Mouse (Mus musculus) thymus, postnatal 0 days (tissue): ENCODE data around the gene Slc6a8. TPM values are rescaled to one million over a fixed set of nuclear protein-coding genes. Genes with fewer than 3 reads are reported as not detected.
A peak's percentile ranks its signal among the peaks of the same experiment; 100 is the strongest.

Experiments used
- DNase-seq: peaks from one replicate; pipeline ENCODE4 v3.0.0-alpha.2; 2015; ENCODE audit warnings: low spot score
- polyA plus RNA-seq: library from polyadenylated mRNA; unstranded; fragments of >200 nt; fragmentation: Nextera tagmentation; extraction: Ambion mirVana; gene quantifications from 2 replicates; pipeline ENCODE4 v1.2.1, GENCODE M21; 2015

Slc6a8 gene
- polyA plus RNA-seq, 1 experiment from 2014 or later: 5.1 TPM

DNA sequence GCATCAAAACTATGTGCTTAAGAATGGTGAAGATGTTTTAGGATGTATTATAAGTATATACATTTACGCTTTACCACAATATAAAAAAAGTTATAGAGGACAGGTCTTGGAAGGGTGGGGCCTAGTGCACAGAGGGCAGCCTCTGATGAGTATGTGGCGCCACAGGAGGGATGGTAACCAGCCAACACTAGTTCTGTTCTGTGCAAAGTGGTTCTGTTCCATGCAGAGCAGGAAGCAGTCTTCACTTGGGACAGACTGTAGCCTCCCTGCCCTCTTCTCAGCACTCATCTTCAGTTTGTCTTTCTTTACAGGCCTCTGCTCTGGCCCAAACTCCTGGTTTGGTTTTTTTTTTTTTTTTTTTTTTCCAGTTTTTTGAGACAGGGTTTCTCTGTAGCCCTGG, 11.2 kb downstream of the Slc6a8 start:
- DNase-seq: no peak

DNA sequence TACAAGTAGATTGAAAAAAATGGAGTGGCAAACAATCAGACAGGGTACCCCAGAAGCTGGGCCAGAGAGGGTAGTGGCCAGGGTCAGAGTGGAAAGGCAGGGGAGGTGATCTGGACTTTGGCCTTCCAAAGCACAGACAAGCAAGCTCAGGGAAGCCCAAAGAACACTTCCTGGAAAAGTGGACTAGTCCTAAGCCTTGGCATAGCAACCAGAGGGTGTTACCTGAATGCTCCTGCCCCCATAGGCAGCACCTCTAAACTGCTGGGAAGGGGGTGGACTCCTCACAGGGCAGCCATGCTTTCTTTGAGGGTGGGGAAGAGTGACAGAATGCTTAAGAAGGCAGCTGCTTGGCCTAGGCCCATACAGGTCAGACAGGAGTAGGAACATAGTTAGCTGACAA, 12.0 kb downstream of the Slc6a8 start:
- no peak for DNase-seq

DNA sequence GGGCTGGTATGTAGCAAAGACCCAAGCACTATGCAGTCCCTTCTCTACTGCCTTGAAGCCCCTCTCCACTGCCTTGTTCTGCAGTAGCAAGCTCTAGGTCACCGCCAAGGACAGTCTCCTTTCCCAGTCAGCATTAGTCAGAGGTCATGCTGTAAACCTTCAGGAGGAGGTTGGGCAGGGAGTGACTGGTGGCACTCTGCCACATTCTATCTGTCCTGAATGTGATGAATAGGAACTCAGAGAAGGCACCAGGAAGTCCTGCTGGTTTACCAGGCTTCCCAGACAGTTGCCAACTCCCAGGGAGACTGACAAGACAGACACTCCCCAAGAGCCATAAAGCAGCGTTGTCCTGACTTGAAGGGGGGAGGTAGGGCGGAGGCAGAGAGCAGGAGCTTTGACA, 12.7 kb downstream of the Slc6a8 start:
- no peak for DNase-seq

DNA sequence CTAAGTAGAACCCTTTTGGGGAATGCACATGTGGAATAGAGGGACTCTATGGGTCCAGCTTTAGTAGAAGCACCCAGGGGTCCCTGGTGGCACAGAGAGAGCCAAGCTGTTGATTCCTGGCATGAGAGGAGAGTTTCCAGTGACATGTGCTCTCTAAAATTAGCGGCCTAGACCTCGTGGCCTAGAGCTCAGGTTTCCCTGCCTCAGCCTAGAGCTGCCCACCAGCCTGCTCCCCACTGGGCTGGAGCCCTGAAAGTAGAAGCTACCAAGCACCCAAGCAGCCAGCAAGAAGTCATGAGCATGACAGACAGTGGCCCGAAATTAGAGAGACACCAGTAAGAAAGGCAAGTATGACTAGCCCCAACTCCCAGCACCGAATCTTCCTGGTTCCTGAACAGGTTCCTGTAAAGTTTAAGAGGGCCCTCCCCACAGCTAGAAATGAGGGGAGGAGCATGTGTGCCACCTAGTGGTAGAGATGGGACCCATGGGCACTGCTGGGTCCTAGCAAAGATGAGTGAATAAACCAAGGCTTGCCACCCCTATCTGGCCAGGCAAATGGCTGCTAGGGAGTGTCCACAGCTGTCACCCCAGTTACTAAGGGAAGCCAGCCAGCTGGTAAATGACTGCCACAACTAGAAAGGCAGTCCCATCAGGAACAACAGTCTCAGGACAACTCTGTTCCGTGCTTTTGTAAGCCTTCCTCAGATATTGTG, 18.1 kb downstream of the Slc6a8 start:
- DNase-seq: peak; percentile 47

DNA sequence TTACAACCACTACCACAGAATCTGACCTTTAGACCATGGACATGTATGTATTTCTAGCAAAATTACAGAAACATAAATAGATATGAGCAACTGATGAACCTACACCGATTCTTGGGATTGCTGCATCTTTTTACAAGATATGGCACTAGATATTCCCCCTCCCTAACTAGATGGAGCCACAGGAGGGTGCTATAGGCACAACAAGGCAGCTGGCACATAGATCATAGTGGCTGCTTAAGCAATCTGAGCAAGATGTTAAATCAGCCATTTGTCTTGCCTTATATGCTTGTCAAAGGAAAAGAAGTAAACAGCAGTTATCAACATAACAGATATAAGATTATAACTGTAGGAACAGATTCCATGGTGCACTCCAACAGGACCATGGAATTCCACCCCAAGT, 27.5 kb downstream of the Slc6a8 start:
- no peak for DNase-seq

DNA sequence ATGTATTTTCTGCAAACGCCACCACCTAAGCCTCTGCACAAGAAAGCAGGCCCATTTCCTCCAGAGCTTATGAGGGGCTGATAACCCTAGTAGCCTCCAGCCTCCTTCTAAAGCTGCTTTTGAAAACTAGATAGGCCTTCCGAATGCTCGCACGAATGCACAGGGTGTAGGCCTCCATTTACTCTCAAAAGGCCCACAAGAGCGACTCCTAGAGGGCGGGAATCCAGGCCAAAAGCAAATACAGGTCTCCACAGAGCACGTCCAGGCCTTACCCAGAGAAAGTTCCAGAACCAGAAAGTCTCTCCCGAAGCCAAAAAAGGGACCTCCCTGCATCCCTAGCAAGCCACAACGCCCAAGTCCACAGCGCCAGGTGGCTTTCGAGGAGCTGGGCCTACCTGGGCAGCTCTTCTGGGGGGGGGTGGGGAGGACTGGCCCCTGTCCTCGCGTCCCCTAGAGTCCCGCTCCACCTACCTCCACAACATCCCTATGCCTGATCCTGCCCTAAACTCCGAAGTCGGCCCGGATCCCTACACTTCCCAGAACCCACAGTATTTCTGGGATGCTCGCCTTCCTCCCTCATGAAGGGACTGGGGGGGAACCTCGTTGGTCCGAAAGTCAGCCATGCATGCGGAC, 42.6 kb downstream of the Slc6a8 start:
- peak; percentile 59 for DNase-seq

DNA sequence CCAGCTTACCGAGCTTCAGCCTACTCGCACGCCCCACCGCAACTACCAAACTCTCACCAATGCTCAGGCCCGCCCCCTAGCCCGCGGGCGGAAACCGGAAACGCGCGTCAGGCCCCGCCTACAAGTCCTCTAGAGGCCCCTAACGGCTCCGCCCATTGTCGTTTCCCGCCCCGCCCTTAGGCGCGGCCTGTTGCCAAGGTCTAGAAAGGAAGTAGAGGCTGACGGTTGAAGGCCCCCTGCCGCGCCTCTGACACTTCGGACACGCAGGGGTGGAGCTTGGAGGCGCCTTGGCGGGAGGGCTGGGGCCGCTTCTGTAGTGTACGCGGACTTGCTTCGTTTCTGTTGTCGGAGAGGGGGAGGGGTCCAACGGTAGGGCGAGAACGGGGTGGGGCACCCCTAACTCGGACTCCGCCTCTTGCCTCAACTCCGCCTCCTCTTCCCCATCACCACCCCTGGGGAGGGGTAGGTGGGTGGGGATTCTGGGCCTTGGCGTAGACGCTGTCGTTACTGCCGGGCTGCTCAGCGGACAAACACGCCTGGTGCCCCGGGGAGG, 43.2 kb downstream of the Slc6a8 start, which contains the start of the genes Bcap31 and Abcd1:
Gene Bcap31 (minus strand): TSS at position 67 of the 553 bp plus-strand sequence.
Gene Abcd1 (plus strand): TSS at position 489 of the 553 bp plus-strand sequence.
- DNase-seq: peak; percentile 97

DNA sequence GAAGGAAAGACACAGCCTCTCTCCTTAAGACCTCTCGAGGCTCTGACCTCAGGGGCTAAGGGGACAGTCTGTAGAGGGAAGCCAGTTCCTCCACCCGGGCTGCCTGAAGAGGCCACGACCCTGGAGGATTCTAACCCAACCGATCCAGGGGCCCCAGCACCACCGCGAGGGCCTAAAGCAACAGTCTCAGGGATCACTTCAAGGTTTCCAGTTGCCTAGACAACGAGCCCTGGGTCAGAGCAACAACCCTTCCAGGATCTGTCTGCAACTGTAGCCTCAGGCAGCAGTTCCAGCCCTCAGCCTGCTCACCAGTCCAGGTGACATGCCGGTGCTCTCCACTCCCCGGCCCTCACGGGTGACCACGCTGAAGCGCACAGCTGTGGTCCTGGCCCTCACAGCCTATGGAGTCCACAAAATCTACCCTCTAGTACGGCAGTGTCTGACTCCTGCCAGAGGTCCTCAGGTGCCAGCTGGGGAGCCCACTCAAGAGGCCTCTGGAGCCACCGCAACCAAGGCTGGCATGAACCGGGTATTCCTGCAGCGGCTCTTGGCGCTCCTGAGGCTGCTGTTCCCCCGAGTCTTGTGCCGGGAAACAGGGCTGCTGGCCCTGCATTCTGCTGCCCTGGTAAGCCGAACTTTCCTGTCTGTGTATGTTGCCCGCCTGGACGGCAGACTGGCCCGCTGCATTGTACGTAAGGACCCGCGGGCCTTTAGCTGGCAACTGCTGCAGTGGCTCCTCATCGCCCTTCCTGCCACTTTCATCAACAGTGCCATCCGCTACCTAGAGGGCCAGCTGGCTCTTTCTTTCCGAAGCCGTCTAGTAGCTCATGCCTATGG, 44.0 kb downstream of the Slc6a8 start:
- peak; percentile 21 for DNase-seq

DNA sequence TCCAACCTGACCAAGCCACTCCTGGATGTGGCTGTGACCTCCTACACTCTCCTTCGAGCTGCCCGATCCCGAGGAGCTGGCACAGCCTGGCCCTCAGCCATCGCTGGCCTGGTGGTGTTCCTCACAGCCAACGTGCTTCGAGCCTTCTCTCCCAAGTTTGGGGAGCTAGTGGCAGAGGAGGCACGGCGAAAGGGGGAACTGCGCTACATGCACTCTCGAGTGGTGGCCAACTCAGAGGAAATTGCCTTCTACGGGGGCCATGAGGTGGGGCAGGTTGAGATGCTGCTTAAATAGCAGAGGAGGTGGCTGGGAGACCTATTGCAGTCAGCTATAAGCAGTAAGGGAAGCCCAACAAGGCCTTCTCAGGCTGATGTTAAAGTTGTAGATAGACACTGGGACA, 44.7 kb downstream of the Slc6a8 start:
- DNase-seq: peak; percentile 31

DNA sequence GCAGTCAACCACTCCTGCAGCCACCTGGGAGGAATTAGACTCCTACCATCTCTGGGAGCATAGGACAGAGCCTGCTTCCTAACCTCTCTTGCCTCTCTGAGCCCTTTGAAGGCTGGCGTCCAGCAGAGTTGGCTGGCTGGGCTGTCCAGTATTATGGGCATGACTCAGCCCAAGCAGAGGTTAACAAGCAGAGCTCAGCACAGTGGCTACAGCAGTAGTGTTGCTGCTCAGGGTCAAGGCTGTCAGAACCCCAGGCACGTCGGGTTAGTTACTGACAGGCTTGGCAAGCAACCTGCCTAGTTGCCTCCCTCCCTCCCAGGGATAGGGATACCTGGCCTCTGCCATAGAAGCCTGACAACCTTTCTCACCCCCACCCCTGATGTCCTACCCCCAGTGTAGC, 45.3 kb downstream of the Slc6a8 start:
- DNase-seq: no peak

DNA sequence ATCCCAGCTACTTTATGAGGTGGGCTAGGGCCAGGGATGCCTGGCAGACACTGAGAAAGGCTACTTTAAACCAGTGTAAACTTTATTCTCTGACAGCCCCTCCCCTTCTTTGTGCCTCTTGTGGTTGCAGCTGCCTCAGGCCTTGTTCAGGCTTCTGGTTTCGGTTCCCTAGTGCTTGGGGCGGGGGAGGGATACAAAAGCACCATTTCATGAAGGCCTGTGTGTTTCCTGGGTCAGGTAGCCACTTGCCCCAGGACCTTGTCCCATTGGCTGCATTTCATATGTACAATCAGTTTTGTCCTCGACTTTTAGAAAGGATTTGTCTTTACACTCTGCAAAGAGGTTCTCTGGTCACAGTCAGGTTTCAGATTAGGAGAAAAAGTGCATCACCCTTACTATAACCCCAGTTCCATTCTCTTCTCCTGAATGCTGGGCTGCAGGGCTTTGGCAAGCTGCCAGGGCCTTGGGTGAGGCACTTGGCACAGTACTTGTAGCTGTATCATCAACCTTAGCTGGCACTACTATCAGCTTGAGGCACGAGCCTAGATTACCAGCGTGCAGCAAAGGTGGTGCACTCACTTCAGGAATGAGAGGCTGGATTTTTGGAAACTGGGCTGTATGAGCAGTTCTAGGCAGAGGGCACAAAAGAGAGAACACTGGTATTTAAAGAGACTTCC, 45.9 kb downstream of the Slc6a8 start:
- peak; percentile 55 for DNase-seq

DNA sequence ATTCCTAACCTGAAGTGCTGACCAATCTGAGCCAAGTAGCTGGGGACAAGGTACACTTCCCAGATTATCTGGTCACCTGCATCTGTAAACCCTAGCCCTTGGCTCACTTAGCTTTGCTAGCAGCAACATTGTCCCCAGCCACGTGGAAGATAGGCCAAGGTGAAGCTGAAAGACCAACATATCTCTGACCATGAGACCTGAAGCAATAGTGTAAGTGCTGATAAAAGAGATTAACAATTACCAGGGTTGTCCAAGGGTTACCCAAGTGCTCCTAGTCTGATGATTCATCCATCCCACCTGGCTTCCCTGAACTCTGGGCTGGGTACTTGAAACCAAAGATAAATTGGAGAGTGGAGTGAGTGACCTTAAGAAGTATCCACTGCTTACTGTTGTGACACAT, 58.0 kb downstream of the Slc6a8 start:
- no peak for DNase-seq

Other genes starting within 250 kb of the Slc6a8 start
- gene Trex2, start 237.8 kb upstream of the Slc6a8 start, polyA plus RNA-seq: 0.50 and 0.77 TPM in 2 replicates
- gene Haus7, start 214.1 kb upstream of the Slc6a8 start, polyA plus RNA-seq: 44.7 and 46.3 TPM in 2 replicates
- 9.5 and 12.5 TPM in 2 replicates for gene Bgn, start 189.5 kb upstream of the Slc6a8 start, polyA plus RNA-seq
- 0.03 TPM in 1 of 2 replicates, not detected in the other for gene Atp2b3, start 170.1 kb upstream of the Slc6a8 start, polyA plus RNA-seq
- 0.35 and 0.46 TPM in 2 replicates for gene Dusp9, start 33.7 kb upstream of the Slc6a8 start, polyA plus RNA-seq
- 5.4 and 6.4 TPM in 2 replicates for gene Pnck, start 13.0 kb upstream of the Slc6a8 start, polyA plus RNA-seq
- gene Bcap31, start 43.0 kb downstream of the Slc6a8 start, polyA plus RNA-seq: 292 and 314 TPM in 2 replicates
- gene Abcd1, start 43.4 kb downstream of the Slc6a8 start, polyA plus RNA-seq: 29.4 and 34.3 TPM in 2 replicates
- gene Plxnb3, start 83.9 kb downstream of the Slc6a8 start, polyA plus RNA-seq: 0.09 and 0.10 TPM in 2 replicates
- gene Srpk3, start 101.3 kb downstream of the Slc6a8 start, polyA plus RNA-seq: 1.1 and 1.4 TPM in 2 replicates
- gene Idh3g, start 113.7 kb downstream of the Slc6a8 start, polyA plus RNA-seq: 191 and 203 TPM in 2 replicates
- 235 and 241 TPM in 2 replicates for gene Ssr4, start 113.9 kb downstream of the Slc6a8 start, polyA plus RNA-seq
- gene Pdzd4, start 151.8 kb downstream of the Slc6a8 start, polyA plus RNA-seq: 0.17 and 0.26 TPM in 2 replicates
- 1.2 and 2.1 TPM in 2 replicates for gene Avpr2, start 219.0 kb downstream of the Slc6a8 start, polyA plus RNA-seq
- 0.29 and 0.31 TPM in 2 replicates for gene L1cam, start 223.0 kb downstream of the Slc6a8 start, polyA plus RNA-seq
- 71.5 and 74.1 TPM in 2 replicates for gene Arhgap4, start 248.7 kb downstream of the Slc6a8 start, polyA plus RNA-seq
- gene Naa10, start 248.8 kb downstream of the Slc6a8 start, polyA plus RNA-seq: 212 and 213 TPM in 2 replicates